Comparison of ENCODE assay signal across 9 mouse cellular contexts in the genomic region with DNA sequence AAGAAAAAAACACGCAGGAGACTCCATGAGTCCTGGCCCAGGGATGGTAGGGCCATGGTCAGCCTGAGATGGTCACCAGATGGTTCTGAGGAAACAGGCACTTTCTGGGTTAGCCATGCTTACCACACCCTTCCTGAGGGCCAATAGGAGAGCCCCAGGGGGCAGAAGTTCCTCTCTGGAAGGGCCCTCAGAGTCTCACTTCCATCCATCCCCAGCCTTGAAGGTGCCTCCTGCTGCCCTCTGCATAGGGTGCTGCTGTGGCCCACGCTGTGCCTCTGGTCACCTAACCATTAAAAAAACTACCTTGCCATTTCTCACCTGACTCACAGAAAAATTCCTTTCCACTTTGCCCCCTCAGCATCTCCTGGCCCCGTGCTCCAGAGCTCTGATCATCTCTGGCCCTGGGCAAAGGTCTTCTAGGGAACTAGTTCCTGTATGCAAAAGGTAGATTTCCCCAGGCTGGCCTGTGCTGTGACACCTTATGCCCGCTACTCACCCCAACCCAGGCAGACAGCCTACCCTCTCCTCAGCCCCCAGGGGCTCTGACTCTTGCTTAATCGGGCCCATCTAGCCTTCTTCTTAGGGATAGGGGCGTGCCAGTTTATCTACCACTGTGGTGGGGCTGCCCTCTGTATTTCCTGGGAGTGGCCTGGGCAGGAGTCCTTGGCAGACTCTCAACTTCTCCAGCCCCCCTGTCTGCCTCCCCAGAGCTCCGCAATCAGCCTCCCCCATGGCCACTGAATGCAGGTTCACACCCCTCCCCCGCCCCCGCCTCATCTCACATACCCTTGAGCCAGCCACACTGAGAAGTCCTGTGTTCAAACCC. TPM values are rescaled to one million over a fixed set of nuclear protein-coding genes. Genes with fewer than 3 reads are reported as not detected.
A peak's percentile ranks its signal among the peaks of the same experiment; 100 is the strongest.
DNase-seq lines count a peak whose midpoint lies in the region; ATAC-seq and TF ChIP-seq lines count a peak whose summit lies in the region.
"Had no signal": no experiment of that assay in that cellular context is flagged by ENCODE, and none has a peak within 500 bp of the region (broad histone marks: within the 10 kb centered on the region; RNA-seq: fewer than 3 reads in every experiment).

No protein-coding gene starts in this region.

- TF ChIP-seq POLR2A in bone marrow macrophage, adult 2 months (IDR thresholded peaks at IDR 0.05; ENCODE audit: borderline replicate concordance, low read depth, low read length) = 0 out of 2 replicates have a peak, but pooled peaks have one; percentile 44

- TF ChIP-seq CTCF in bone marrow macrophage, adult 2 months (IDR thresholded peaks at IDR 0.05; ENCODE audit: low read depth, low read length) = no peak
- TF ChIP-seq CTCF in left cerebral cortex, adult 2 months (IDR thresholded peaks at IDR 0.05) = no peak

- peak overlapping the region; percentile 48; the same call in 1 of the 2 replicates for H3K27ac ChIP-seq in lung, embryonic 16.5 days (ENCODE audit: low read length)
- peak overlapping the region; percentile 66 for H3K27ac ChIP-seq in bone marrow macrophage, adult 2 months (ENCODE audit: insufficient read depth, low read depth, low read length)
- H3K27ac ChIP-seq in left cerebral cortex, adult 2 months = no peak overlapping the region

- no peak overlapping the region for H3K4me3 ChIP-seq in lung, embryonic 16.5 days (ENCODE audit: low read length)
- H3K4me3 ChIP-seq in bone marrow macrophage, adult 2 months (ENCODE audit: insufficient read depth, low read length) = peak overlapping the region; percentile 40
- no peak overlapping the region for H3K4me3 ChIP-seq in left cerebral cortex, adult 2 months

- peak overlapping the region; percentile 32; the same call in 1 of the 2 replicates for H3K9ac ChIP-seq in lung, embryonic 16.5 days (ENCODE audit: low read length)

- H3K27me3 ChIP-seq in lung, embryonic 16.5 days (ENCODE audit: control insufficient read depth, insufficient read depth, low read depth, low read length) = peaks cover 3% of the 10 kb centered on the region; the same call in 1 of the 2 replicates

- H3K36me3 ChIP-seq in lung, embryonic 16.5 days (ENCODE audit: control insufficient read depth, insufficient read depth, low read length) = no peaks in the 10 kb centered on the region

- intact Hi-C loops in left cerebral cortex, adult 2 months (cut with DNase I) = no loop called here

- 42% methylated on average over 9 of the region's 9 CpGs for WGBS in lung, embryonic 16.5 days

- no peak for DNase-seq in lung, postnatal 14 days
- peak; percentile 66 for DNase-seq in kidney, adult 18-20 months
- DNase-seq in left cerebral cortex, adult 2 months (ENCODE audit: extremely low spot score in 1 of 2, low spot score in 2 of 2) = no peak
- no peak for DNase-seq in left cerebral cortex, adult 11 months (ENCODE audit: low spot score)
- no peak for DNase-seq in cerebellum, postnatal 36 days
- DNase-seq: adrenal gland, adult 2 months had no signal

- peaks cover 6% of the 10 kb centered on the region; the same call in 1 of the 2 replicates for H3K4me1 ChIP-seq in lung, embryonic 16.5 days (replicated peaks; ENCODE audit: control insufficient read depth, insufficient read depth, low read length)
- peaks cover 60% of the 10 kb centered on the region for H3K4me1 ChIP-seq in bone marrow macrophage, adult 2 months (ENCODE audit: control insufficient read depth, insufficient read depth, low read length)

- ATAC-seq in lung, embryonic 16.5 days (ENCODE audit: low read depth) = peak; percentile 54
- peak; percentile 45 for ATAC-seq in megakaryocyte progenitor cell, adult 5-6 weeks (replicated peaks; ENCODE audit: poor library complexity)

- no peaks in the 10 kb centered on the region for H3K9me3 ChIP-seq in lung, embryonic 16.5 days (ENCODE audit: control insufficient read depth, low read length)

- peak overlapping the region; percentile 3; the same call in 1 of the 2 replicates for H3K4me2 ChIP-seq in lung, embryonic 16.5 days (ENCODE audit: low read depth, low read length)

RNA-seq across cellular contexts. Expression of gene Sema4a, which starts 6.0 kb away (rescaled TPM):
- 6.3 TPM in 2 replicates for polyA plus RNA-seq in lung, embryonic 16.5 days (2015; fragmentation: Nextera tagmentation; extraction: Ambion mirVana)
- polyA plus RNA-seq in bone marrow macrophage, adult 2 months (2012; ENCODE audit: insufficient read depth, insufficient read length, missing spikeins) = 178 and 180 TPM in 2 replicates
- total RNA-seq in megakaryocyte progenitor cell, adult 5-6 weeks (2015) = 32.7 and 43.1 TPM in 2 replicates
- 25.9 and 39.4 TPM in 2 replicates for total RNA-seq in megakaryocyte progenitor cell, adult 5-6 weeks (2017)
- 10 to 100 TPM; 68.7 to 71.2 TPM for total RNA-seq in left cerebral cortex, adult 2 months (2021)

RNA-seq across cellular contexts. Expression of gene Slc25a44, which starts 30.0 kb away (rescaled TPM):
- 15.2 and 16.0 TPM in 2 replicates for polyA plus RNA-seq in lung, embryonic 16.5 days (2015; fragmentation: Nextera tagmentation; extraction: Ambion mirVana)
- polyA plus RNA-seq in bone marrow macrophage, adult 2 months (2012; ENCODE audit: insufficient read depth, insufficient read length, missing spikeins) = 14.0 and 17.5 TPM in 2 replicates
- 10.3 and 11.1 TPM in 2 replicates for total RNA-seq in megakaryocyte progenitor cell, adult 5-6 weeks (2015)
- total RNA-seq in megakaryocyte progenitor cell, adult 5-6 weeks (2017) = 16.2 and 17.9 TPM in 2 replicates
- total RNA-seq in left cerebral cortex, adult 2 months (2021) = 10 to 100 TPM; 75.8 to 77.6 TPM

RNA-seq across cellular contexts. Expression of gene Pmf1, which starts 44.8 kb away (rescaled TPM):
- polyA plus RNA-seq in lung, embryonic 16.5 days (2015; fragmentation: Nextera tagmentation; extraction: Ambion mirVana) = 130 and 147 TPM in 2 replicates
- 55.0 and 59.7 TPM in 2 replicates for polyA plus RNA-seq in bone marrow macrophage, adult 2 months (2012; ENCODE audit: insufficient read depth, insufficient read length, missing spikeins)
- 161 and 165 TPM in 2 replicates for total RNA-seq in megakaryocyte progenitor cell, adult 5-6 weeks (2015)
- 121 and 129 TPM in 2 replicates for total RNA-seq in megakaryocyte progenitor cell, adult 5-6 weeks (2017)
- total RNA-seq in left cerebral cortex, adult 2 months (2021) = 1 to 10 TPM; 6.5 to 6.6 TPM

RNA-seq across cellular contexts. Expression of gene Lmna, which starts 54.8 kb away (rescaled TPM):
- 148 and 150 TPM in 2 replicates for polyA plus RNA-seq in lung, embryonic 16.5 days (2015; fragmentation: Nextera tagmentation; extraction: Ambion mirVana)
- 124 and 126 TPM in 2 replicates for polyA plus RNA-seq in bone marrow macrophage, adult 2 months (2012; ENCODE audit: insufficient read depth, insufficient read length, missing spikeins)
- total RNA-seq in megakaryocyte progenitor cell, adult 5-6 weeks (2015) = 2.3 and 2.6 TPM in 2 replicates
- total RNA-seq in megakaryocyte progenitor cell, adult 5-6 weeks (2017) = 5.8 and 9.8 TPM in 2 replicates
- total RNA-seq in left cerebral cortex, adult 2 months (2021) = 10 to 100 TPM; 59.3 to 61.7 TPM

Comparison
In these comparisons a context has a peak if more than half of its experiments do, and no peak if none do; other contexts are left out.
1. RNA of gene Slc25a44, which starts 30.0 kb away (total RNA-seq): 75.8 to 77.6 TPM in left cerebral cortex, adult 2 months; 10.3 to 17.9 TPM in megakaryocyte progenitor cell, adult 5-6 weeks; every median in the first group is over 4 times any median in the second.
2. RNA of gene Pmf1, which starts 44.8 kb away (total RNA-seq): 121 to 165 TPM in megakaryocyte progenitor cell, adult 5-6 weeks; 6.5 to 6.6 TPM in left cerebral cortex, adult 2 months; every median in the first group is over 10 times any median in the second.